Mouse (Mus musculus) neutrophil, adult 5-6 weeks (primary cell): Measurements from ENCODE around the gene 1600015I10Rik. TPM values are rescaled to one million over a fixed set of nuclear protein-coding genes. Genes with fewer than 3 reads are reported as not detected.
"Not testable (repeated sequence)": the region's sequence is repeated elsewhere in the genome, so short reads cannot be mapped to it uniquely, and the experiment has no call there.

Experiments used
- ATAC-seq: fragments of 151-379, 151-347 bp; 2 replicates; pipeline ENCODE4 v1.8.0; 2017; ENCODE audit warnings: mild to moderate bottlenecking, moderate TSS enrichment; ENCODE audit not compliant: insufficient number of reproducible peaks, poor library complexity, low FRiP score, severe bottlenecking; ENCODE audit errors: extremely low read depth
- total RNA-seq: library from RNA; stranded (forward); fragments of 200-1000 nt; gene quantifications from 2 replicates; pipeline ENCODE4 v1.2.3, GENCODE M21; 2017

1600015I10Rik gene
- total RNA-seq, 1 experiment from 2014 or later = not detected

DNA sequence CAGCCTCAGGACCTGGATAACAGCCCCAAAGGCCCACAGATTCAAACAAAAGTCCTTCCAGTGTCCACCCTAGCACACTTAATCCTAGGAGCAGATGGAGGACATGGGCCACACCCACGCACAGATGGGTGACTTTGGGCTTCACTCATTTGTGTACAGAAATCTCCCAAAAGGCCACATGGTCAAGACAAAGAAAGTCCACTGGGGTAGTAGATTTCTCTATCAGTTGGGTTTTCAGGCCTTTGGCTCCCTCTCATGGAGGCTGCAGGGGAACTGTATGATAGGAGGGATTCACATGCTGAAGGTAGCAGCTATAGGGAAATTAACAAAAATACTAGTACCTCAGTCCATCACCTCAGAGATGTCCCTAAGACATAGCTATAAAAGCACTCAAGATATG lies 28.4 kb downstream of the 1600015I10Rik start:
- ATAC-seq = no peak

DNA sequence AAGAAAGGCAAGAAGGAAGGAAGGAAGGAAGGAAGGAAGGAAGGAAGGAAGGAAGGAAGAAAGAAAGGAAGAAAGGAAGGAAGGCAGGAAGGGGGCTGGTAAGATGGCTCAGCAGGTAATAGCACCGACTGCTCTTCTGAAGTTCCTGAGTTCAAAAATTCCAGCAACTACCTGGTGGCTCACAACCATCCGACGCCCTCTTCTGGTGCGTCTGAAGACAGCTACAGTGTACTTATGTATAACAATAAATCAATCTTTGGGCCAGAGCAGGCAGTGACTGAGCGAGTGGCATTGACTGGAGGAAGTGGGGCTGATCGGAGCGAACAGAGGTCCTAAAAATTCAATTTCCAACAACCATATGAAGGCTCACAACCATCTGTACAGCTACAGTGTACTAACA lies 29.5 kb downstream of the 1600015I10Rik start:
- not testable (repeated sequence) for ATAC-seq

DNA sequence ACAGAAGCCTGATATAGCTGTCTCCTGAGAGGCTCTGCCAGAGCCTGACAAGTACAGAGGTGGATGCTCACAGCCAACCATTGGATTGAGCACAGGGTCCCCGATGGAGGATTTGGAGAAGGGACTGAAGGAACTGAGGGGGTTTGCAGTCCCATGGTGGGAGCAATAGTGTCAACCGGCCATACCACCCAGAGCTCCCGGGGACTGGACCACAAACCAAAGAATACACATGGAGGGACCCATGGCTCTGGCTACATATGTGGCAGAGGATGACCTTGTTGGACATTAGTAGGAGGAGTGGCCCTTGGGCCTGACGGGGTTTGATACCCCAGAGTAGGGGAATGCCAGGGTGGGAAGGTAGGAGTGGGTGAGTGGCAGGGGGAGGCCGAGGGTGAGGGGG lies 37.0 kb downstream of the 1600015I10Rik start:
- ATAC-seq = not testable (repeated sequence)

DNA sequence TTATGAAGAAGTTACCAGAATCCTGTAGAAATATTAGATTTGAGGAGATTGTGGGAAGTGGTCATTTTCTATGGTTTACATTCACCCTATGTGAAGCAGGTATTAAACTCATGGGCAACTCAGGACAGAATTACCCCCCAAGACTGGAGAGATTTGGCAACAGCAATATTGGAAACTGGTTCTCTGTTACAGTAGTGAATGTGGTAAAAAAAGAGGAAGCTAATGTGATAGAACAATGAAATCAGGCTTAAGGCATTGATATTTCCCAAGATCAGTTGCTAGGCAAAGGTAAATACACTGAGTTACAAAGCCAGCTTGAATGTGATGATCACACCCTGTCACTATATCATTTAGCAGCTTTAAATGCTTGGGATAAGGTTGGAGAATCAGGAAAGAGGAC lies 38.2 kb downstream of the 1600015I10Rik start:
- no peak for ATAC-seq

DNA sequence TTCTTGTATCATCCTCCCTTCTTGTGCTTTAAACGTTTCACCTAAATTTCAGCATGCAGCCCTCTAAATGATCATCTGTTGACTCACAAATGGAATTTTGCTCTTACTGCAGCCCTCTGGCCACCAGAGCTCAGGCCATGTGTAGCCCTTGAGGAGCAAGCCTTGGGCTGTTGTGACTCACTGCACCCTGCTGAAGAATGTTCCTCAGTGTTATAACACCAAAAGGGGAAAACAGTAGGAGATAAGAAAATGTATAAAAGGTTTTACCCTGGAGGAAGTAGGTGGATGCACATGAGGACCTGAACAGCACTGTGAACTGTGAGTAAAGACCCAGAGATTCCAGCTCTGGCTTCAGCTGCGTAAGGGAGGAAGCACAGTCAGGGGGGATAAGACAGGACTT lies 45.0 kb downstream of the 1600015I10Rik start, which contains the start of gene Doxl2:
Gene Doxl2 (plus strand): TSS at position 301 of the 400 bp plus-strand sequence.
- no peak for ATAC-seq

DNA sequence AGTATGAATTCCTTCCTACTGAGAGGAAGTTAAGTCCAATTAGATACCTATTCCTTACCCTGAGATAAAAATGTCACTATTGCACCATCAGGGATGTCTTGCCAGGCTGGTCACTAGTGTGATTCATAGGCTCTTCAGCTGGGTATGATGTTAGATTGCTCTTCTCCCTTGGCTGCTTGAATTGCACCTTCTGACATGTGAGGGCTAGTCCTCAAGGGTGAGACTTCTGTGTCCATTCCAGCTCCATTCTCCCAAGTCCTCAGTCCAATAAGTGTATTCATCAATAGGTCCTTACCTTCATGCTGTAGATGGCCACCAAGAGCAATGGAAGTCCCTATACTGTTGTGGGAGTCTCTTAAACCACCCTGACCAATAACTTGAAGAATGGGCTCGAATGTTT lies 49.9 kb downstream of the 1600015I10Rik start:
- ATAC-seq = no peak

DNA sequence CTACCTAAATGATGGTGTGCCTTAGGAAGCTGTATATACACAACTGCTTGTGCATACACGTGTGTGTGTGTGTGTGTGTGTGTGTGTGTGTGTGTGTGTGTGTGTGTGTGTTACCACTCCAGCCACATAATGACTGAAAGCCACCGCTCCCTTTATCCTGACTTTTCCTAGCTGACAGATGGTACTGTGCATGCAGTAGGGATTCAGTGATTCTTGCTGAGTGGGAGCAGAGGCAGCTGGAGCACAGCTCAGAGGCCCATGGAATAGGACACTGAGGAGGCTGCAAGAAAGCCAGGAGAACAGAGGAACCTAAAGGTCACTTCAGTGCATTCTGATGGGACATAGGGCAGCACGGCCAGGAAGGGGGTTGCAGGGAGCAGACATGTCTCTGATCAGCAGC lies 52.6 kb downstream of the 1600015I10Rik start:
- no peak for ATAC-seq

Other genes with a start within 250 kb of the 1600015I10Rik start
- gene Gimap4, start 245.3 kb upstream of the 1600015I10Rik start, total RNA-seq = 627 and 688 TPM in 2 replicates
- gene Gimap6, start 221.7 kb upstream of the 1600015I10Rik start, total RNA-seq = 892 and 934 TPM in 2 replicates
- gene Gm28053, start 211.3 kb upstream of the 1600015I10Rik start, total RNA-seq = 24.7 and 34.2 TPM in 2 replicates
- gene Gimap7, start 211.3 kb upstream of the 1600015I10Rik start, total RNA-seq = 121 TPM in 2 replicates
- 288 and 296 TPM in 2 replicates for gene Gimap1, start 190.8 kb upstream of the 1600015I10Rik start, total RNA-seq
- gene Gimap5, start 183.7 kb upstream of the 1600015I10Rik start, total RNA-seq = 83.5 and 86.2 TPM in 2 replicates
- gene Gimap3, start 159.0 kb upstream of the 1600015I10Rik start, total RNA-seq = 311 and 314 TPM in 2 replicates
- 4.1 and 6.6 TPM in 2 replicates for gene Tmem176a, start 89.0 kb upstream of the 1600015I10Rik start, total RNA-seq
- gene Tmem176b, start 88.4 kb upstream of the 1600015I10Rik start, total RNA-seq = 11.2 and 14.4 TPM in 2 replicates
- not detected in 2 replicates for gene Aoc1, start 57.0 kb upstream of the 1600015I10Rik start, total RNA-seq
- not detected in 2 replicates for gene Doxl2, start 45.1 kb downstream of the 1600015I10Rik start, total RNA-seq
- not detected in 2 replicates for gene Svs1, start 57.0 kb downstream of the 1600015I10Rik start, total RNA-seq
- gene Gpnmb, start 106.7 kb downstream of the 1600015I10Rik start, total RNA-seq = not detected in 2 replicates
- gene Malsu1, start 143.9 kb downstream of the 1600015I10Rik start, total RNA-seq = 34.3 and 39.8 TPM in 2 replicates